Mouse (Mus musculus) right cerebral cortex, postnatal 14 days (tissue): ENCODE measurements around the gene Cacna1d.

Experiments
- DNase-seq: peaks from one replicate; pipeline ENCODE4 v3.0.0; 2022

Gene Cacna1d

DNA sequence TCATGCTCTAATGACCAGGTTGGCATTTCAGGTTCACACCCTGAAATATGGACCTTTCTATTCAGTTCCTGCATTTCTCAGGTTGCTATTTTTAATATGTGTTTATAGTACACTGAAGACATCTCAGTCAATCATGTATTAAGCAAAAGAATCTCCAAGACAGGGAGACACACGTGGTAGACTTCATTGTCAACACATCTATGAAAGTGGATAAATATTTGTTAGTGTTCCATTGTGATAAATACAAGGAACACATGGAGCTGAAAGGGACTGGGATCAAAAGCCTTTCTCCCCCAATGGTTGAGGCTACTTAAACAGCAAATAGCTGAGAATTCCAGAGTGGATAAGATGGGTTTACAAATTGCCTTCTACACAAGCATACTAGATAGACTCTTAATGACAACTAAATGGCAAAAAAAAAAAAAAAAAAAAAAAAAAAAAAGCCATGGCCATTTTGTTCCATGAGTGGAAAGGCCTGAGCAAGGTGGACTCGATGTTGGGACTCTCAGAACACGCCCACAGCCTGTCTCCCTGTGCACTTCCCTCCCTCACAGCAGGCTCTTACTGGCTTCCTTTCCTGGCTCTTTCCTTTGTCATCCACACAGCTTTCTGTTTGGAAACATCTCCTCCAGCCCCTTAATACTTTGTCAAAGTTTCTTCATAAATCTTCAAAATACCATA lies 127.6 kb downstream of the Cacna1d start:
- DNase-seq: no peak

DNA sequence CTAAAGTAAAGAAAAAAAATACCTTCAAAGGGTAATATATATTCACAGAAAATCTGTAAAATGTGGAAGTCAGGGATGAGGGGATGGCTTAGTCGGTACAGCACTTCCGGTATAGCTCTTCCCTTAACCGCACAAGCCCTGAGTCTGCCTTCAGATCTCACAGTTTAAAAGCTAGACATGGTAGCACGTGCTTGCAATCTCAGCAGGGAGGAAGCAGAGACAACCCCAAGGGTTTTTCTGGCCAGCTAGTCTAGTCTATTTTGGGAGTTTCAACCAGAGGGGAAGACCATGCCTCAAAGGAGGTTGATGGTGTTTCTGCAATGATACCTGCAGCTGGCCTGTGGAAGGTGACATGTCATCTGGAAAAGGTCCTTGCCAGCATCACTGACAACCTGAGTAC lies 128.9 kb downstream of the Cacna1d start:
- DNase-seq: no peak

DNA sequence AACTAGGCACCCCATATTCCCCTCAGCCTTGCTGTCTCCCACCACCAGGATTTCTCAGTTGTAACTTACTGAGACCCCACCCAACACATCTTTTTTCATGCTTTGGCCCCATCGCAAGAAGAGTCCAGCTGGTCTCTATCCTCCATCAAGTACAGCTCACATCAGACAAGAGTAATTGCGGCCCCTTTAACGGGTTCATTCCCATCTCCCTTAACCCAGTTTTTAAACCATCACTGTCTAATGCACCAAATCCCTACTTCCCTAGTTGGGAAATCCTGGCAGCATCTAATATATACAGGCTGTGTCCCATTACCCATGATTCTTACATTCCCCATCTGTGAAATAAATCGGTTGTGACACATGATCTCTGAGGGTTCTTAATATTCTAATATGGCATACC lies 130.8 kb downstream of the Cacna1d start:
- no peak for DNase-seq

DNA sequence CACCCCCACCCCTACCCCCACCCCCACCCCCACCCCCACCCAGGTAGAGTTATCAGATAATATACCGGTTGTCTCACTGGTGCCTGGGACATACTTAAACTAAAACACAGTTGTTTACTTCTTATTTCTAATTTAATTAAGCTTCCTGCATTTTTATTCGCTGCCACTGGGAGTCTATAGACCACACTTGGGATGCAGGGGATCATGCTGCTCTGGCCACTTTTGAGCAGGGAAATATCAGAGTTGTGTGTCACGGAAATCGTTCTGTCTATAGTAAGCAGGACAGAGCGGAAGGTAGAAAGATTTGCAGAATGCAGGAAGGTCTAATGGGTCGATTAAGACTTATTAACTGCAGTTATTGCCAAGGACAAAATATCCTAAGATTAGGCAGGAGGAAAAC lies 131.3 kb downstream of the Cacna1d start:
- no peak for DNase-seq

DNA sequence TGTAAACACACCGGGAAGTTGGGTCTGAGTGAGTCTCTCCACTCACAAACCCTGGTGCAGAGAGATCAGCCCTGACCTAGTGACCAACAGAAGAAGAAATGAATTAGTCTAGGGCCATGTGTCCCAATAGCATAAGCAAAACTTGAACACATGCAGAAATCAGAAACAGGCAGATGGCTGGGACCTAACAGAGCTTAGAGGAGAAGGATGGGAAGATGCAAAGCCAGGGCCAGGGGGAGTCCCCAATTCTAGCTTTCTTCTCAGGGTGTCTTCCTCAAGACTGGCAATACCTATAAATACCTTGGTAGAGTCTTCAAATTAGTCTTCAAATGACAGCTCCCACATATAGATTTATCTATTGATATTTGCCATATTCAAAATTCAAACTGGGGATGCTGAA lies 133.2 kb downstream of the Cacna1d start:
- no peak for DNase-seq

DNA sequence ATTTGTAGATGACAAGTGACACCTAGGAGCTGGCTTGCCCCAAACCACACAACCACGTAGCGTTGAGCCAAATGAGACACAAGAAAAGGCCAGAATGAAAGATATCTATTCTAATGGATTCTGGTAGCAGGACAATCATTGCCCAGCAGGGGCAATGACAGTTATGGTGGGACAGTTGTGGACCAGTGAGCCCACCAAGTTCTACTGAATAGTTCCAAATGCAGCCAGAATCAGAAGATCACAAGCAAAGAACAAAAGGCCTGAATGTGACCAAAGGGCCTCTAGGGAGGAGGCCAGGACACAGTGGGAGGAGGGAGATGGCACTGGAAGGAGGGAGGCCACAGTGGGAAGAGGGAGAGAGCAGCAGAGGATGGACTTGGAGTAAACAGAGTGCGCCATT lies 134.8 kb downstream of the Cacna1d start:
- no peak for DNase-seq

DNA sequence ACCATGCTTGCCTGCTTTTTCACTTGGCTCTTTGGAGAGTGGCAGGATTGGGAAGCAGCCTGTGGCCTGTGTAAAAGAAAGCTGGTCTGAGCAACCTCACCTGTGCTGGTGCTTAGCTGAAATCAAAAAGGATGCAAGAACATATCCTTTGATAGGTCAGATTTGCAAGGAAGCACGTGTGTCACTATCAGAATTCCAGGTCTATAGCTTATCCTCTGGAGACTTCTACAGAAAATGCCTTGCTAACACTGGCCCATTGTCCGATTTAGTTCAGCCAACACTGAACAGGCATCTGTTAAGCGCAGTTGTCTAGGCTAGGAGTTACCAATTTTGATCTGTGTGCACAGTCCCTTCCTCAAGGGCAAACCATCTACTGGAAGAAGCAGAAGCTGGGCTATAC lies 136.5 kb downstream of the Cacna1d start:
- DNase-seq: no peak

DNA sequence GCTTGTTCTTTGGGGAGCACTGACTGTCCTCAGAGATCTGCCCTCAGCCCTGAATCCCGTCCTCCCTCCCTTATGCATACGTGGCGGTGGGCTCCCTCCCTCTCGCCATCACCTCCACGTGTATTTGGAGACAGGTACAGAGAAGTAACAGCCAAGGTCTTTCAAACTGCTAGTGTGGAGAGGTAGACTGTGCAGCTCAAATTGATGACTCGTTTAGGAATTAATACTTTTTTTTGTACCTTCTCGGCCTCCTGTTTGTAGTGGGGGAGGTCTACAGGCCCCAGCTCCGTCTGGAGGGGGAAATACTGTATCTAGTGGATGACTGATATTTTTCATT lies 137.2 kb downstream of the Cacna1d start:
- DNase-seq: no peak

DNA sequence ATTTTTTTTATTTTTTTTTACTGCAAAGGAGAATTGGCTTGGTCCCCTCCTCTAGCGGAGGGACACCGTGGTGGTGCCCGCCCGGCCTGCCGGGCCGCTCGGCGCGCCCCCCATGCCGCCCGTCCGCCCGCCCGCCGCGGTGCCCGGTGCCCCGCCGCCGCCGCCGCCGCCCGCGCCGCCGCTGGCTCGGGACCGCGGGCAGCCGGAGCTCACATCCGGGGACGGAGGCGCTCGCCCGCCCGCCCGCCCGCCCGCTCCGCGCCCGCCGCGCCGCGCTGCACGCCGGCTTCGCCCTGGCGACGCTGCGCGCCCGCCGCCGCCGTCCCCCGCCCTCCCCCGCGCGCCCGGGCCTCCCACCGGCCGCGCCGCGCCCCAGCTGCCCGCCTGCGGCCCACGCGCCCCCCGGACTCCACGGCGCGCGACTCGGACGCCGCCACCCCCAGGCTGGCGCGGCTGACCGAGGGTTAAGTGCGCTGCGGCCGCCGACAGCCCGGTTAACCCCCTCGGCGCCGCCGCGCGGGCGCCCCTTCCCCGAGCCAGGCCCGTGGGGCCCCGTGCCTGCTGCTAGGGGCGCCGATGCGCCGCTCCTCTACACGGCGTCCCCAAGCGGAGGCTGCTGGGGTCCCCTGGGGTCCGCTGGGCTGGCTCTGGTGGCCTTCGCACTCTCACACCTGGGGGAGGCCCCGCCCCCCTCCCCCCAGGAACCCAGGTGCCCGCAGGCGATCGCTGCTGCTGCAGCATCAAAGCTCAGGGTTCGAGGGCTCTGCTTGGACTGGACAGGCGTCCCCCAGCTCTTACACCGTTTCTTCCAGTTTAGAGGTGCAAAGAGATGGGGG lies 137.7 kb downstream of the Cacna1d start:
- peak; percentile 48 for DNase-seq

DNA sequence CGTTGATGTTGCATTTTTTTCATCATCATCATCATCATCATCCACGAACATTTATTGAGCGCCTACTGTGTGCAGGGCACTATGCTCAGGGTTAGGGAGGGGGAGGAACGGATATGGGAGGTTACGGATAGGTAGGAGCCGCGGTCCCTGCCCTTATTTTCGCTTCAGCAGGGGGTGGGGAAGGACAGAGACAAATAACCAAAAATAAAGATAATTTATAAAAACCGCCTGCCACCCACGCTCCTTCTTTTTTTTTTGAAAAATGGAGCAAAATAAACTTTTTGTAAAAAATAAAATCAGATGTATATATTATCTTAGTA lies 138.3 kb downstream of the Cacna1d start:
- DNase-seq: no peak

DNA sequence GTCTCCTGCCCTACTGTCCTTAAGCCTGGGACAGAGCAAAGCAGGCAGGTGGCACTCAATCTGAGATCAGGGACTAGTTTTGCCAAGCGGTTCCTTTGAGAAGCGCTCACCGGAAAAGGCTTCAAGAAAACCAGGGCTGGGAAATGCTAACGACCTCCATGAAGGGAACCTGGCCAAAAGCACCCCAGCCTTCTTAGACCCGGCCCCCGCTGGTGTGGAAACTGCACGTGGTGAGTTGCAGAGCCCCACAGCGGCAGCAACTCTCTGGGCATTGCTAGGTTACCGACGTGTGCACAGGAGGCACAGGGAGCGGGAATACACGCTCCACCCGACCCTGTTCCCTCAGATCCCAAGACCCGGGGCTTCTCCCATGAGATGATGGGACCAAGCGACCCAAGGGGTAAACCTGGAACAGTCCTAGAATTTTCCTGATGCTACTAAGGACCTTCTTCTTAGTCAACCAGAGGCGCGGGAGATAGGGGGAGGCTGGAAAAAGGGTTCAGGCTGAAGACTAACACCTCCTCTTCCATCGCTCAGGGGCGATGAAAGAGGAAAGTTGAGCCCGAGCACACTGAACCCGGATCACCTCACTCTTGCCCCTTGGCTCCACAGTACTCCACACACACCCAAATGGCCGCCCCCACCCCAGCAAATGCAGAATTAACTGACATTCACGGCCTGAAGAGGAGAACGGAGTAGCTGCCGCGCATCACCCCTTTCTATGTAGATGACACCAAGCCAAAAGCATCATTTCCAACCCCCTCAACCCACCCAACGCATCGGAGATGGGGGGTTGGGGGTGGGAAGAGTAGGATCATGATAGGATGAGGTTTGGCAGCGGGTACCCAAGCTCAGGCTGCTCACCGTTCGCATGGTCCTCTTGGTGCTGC lies 138.9 kb downstream of the Cacna1d start:
- peak; percentile 48 for DNase-seq

DNA sequence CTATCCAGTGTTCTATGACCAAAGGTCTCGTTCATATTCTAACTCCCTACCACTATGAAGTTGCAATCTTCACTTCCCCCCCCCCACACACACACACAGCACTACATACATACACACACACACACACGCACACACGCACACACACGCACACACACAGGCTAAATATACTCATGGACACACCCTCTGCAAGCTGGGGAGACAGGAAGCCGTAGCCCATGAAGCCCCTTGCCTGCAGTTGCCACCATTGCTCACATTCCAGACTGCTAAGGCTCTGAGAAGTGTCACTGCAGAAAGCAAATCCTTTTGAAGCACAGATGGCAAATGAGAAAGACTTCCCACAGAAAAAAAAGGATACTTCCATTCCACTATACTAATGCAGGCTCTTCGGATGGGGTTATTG lies 141.0 kb downstream of the Cacna1d start:
- DNase-seq: no peak

DNA sequence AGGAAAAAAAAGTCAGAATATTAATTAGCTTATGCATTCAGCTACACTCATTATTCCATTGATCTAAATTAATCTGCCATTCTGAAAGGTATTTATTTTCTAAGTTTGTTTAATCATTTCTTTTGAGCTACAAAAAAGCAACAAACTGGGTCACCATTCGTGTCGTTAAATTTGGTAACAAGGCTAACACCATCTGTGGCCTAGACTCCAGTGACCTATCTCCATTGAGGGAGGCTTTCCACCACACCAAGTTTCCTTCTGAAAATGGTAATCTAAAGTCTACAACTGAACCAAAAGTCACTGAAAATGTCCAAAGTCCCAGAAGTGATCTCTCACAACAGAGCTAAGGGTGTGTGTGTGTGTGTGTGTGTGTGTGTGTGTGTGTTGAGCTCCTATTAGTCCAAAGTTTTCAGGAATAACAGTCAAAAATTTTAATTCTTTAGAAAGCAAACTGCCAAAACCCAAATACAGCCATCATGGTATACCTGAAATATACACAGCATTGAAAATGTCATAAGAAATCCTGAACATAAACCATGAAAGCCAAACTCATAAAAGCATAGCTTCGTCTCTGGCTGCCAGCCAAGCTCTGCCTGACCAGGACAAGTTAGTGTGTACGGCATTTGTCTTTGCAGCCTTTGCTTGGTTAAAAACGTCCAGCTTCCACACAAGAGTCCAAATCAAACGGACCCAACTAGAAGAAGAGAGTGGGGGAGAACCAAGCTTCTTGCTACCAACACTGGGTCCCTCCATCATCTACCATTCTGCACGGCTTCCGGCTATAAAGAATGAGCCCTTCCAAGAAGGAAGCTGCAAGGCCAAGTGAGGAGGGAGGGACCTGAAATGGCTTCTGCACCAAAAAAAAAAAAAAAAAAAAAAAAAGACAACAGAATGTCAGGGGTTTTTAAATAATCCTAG lies 146.0 kb downstream of the Cacna1d start:
- DNase-seq: no peak

DNA sequence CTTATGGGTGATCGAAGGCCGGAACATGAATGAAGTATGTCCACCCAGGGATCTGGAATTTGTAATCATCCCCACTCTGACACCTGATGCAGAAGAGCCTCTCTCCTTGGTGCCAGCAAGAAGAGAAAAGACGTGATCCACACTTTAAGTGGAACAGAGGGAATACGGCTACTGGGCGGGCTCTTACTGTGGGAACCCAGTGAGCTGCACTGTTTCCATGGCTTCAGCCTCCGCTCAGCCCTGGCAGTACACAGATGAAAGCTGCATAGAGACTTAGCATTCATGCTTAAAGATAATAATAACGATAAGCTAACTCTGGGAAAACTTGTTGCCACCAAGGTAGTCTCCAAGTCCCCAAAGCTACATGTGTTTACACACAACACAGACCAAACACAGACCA lies 147.5 kb downstream of the Cacna1d start:
- no peak for DNase-seq

DNA sequence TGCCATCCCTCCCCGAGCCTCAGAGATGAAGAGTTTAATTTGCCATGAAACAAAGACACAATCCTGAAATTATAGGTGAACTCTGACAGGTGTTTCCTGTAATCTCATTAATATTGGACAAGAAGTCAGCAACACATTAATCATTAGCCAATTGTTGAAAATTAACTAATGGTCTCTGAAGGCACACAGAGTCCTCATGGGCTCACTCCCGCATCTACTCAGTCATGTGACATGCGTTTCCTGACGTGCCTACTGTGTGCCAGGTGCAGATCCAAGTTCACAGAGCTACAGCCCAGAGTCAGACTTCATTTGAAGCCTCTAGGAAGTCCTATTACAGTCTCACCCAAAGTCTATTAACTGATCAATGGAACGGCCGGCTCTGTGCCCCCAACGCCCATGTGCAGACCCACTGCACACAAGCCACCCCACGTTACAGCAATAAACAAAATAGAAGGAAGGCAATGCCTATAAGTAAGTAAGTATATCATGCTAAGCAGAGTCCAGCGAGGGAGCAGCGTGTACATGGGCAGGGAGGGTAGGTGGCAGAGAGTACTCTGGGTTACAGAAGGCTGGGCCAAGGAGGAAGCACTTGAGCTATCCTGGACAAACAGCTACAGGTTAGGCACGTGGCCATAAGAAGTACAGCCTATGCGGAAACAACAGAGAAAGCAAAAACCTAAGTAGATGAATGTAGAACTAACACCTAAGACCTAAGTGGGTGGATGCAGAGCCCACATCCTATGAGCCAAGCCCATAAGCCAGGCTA lies 149.2 kb downstream of the Cacna1d start:
- no peak for DNase-seq

DNA sequence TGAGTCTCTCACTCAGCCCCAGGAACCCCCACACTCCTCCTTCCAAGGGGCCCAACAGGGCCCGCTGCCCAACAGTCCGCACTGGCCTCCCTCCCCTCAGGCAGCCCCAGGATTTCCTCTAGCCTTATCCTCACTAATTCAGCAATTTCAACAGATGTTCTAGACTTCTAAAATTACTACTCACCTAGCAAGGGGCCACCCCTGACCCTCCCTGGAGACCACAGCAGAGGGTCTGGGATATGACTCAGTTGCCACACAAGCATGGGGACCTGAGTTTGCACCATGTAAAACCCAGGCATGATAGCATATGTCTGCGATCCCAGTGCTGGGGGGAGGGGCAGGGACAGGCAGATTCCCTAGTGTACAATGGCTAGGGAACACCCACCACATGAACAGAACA lies 151.1 kb downstream of the Cacna1d start:
- DNase-seq: no peak

DNA sequence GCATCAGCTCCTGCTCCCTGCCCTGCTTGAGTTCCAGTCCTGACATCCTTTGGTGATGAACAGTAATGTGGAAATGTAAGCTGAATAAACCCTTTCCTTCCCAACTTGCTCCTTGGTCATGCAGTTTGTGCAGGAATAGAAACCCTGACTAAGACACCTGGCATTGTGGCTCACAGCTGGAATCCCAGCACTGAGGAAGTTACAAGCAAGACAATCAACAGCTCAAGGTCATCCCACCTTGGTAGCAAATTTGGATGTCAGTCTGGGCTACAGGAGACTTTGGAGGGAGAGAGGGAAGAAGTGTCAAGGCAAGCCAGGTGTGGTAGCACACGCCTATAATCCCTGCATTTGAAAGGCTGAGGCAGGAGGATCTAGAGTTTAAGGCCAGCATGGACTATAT lies 159.4 kb downstream of the Cacna1d start:
- no peak for DNase-seq

DNA sequence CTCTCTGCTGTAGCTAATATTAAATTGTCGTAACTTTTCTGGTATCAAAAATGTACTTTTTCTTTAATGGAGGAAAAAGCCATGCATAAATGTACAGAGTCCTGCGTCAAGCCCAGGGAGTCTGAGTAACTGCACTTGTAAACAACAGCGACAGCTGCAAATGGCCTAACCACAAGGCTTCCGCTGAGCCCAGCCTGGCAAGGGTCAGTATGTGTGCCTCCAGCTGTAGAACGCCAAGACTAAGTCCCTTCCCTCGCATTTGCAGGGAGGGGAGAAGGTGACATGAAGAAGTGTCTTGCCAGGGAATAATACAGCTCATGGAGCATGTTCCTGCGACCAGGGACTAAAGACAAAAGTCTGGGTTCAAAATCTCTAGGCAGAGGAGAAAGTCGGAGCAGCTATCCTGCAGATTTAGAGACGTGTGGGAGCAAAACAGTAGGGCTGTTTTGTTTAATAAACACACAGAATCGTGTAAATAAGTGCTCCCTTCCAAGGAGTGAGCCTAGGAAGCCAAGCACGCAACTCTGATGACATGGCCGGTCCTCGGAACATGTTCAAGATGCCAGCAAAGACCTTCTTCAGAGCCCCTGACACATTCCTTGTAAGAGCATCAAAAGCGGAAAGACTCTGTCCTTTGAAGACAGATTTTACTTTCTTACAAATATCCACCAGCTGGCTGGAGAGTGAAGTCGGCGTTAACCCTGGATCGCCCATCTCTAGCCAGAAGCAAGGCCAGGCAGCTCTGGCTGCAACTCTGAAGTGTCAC lies 160.7 kb downstream of the Cacna1d start:
- no peak for DNase-seq

DNA sequence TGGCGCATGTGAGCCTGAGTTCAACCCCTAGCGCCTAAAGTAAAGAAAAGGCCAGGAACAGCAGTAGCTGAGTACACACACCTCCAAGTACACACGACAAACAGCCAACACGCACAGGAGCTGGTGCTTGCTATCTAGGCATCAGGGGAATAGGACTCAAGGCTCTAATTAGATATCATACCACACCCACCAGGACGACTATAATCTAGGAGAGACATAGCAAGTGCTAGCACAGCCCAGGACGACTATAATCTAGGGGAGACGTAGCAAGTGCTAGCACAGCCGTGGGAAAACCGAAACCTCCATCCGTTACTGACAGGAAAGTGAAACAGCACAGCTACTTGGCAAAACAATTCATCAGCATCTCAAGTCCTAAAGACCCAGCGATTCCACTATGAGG lies 162.1 kb downstream of the Cacna1d start:
- DNase-seq: no peak

DNA sequence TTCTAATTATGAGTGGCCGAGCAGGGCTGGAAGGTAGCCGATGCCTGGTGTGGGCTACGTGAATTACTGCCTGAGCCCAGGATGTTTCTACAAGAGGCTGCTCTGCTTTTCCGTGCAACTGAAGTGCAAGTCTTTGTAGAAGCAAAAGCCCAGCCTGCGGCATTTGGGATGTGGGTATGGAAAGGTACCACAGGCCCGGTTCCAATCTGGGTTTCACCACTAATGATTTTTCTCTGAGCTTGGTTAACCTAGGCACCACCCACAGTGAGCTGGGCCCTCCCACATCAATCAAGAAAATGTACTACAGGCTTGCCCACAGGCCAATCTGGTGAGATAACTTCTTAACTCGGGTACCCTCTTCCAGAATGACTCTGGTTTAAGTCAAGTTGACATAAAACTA lies 163.8 kb downstream of the Cacna1d start:
- no peak for DNase-seq

DNA sequence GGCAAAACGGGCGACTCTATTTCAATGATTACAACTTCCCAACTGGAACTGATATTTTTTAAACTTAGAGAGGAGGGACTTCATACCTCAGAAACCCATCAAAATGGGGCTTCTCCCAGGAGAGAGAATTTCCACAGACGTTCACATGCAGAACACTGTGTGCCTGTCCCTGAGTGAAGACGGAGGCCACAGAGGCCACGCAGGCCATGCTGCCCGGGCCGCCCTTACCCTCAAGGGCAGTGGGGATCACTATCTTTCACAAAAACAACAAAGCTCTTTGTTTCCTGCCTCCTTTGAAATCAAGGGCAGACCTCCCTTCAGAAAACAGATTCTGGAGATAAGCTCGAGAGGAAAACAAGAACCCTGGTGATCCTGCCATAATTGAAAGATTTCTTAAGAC lies 164.2 kb downstream of the Cacna1d start:
- DNase-seq: no peak
